Mouse (Mus musculus): ENCODE data around the gene Gm49661. TPM values are rescaled to one million over a fixed set of nuclear protein-coding genes. Genes with fewer than 3 reads are reported as not detected.
A peak's percentile ranks its signal among the peaks of the same experiment; 100 is the strongest.

Gm49661 gene
- polyA plus RNA-seq, 2 experiments from 2014 or later: not detected

- ATAC-seq: no peak
Measured at GRCm38 (mm10) chr8:84982499-84983011, 13.3 kb upstream of the Gm49661 start.

- no peak for ATAC-seq
Measured at GRCm38 (mm10) chr8:84981644-84982498, 12.6 kb upstream of the Gm49661 start.

- no peak for ATAC-seq
Measured at GRCm38 (mm10) chr8:84980622-84981358, 11.6 kb upstream of the Gm49661 start.

GRCm38 (mm10) chr8:84979599-84980421 lies 10.6 kb upstream of the Gm49661 start:
- ATAC-seq: peak; percentile 29

- peak; percentile 38 for ATAC-seq
Measured at GRCm38 (mm10) chr8:84978248-84978940, 9.2 kb upstream of the Gm49661 start, which contains the start of gene Junb. Junb (minus strand) TSS chr8:84978718.

GRCm38 (mm10) chr8:84977435-84978247 lies 8.4 kb upstream of the Gm49661 start:
- ATAC-seq: peak; percentile 5

- ATAC-seq: peak; percentile 0
Measured at GRCm38 (mm10) chr8:84976763-84977434, 7.7 kb upstream of the Gm49661 start.

GRCm38 (mm10) chr8:84976031-84976762 lies 7.0 kb upstream of the Gm49661 start:
- peak; percentile 51 for ATAC-seq

- no peak for ATAC-seq
Measured at GRCm38 (mm10) chr8:84975434-84975833, 6.2 kb upstream of the Gm49661 start.

- ATAC-seq: no peak
Measured at GRCm38 (mm10) chr8:84974543-84975142, 5.4 kb upstream of the Gm49661 start.

- no peak for ATAC-seq
Measured at GRCm38 (mm10) chr8:84973803-84974542, 4.7 kb upstream of the Gm49661 start.

GRCm38 (mm10) chr8:84973079-84973478 lies 3.8 kb upstream of the Gm49661 start:
- no peak for ATAC-seq

- no peak for ATAC-seq
Measured at GRCm38 (mm10) chr8:84970913-84971312, 1.7 kb upstream of the Gm49661 start.

GRCm38 (mm10) chr8:84970135-84970790 lies 1.0 kb upstream of the Gm49661 start:
- ATAC-seq: no peak

- ATAC-seq: no peak
Measured at GRCm38 (mm10) chr8:84968650-84969049, 583 bp downstream of the Gm49661 start.

- ATAC-seq: no peak
Measured at GRCm38 (mm10) chr8:84967532-84968304, 1.5 kb downstream of the Gm49661 start.

GRCm38 (mm10) chr8:84966603-84967002 lies 2.6 kb downstream of the Gm49661 start:
- ATAC-seq: no peak
